Mouse (Mus musculus): ENCODE data around the gene Drd4.

- TF ChIP-seq CTCF (IDR thresholded peaks at IDR 0.05; ENCODE audit: borderline replicate concordance, insufficient read depth, low read length) = no peak
- no peak for TF ChIP-seq POLR2A (IDR thresholded peaks at IDR 0.05; ENCODE audit: low read depth, low read length)
These were observed 2.7 kb downstream of the Drd4 start for GRCm38 (mm10) chr7:141294479-141294878.
